Mouse (Mus musculus): ENCODE data around the gene Cfl1. TPM values are rescaled to one million over a fixed set of nuclear protein-coding genes. Genes with fewer than 3 reads are reported as not detected.

Gene Cfl1
- 937 and 1,300 TPM in 2 replicates for polyA plus RNA-seq (2012)

GRCm38 (mm10) chr19:5490313-5490897, at the start of gene Cfl1:
Gene Cfl1 (plus strand): TSS chr19:5490455.

GRCm38 (mm10) chr19:5447515-5448353, 42.5 kb upstream of the Cfl1 start, which contains the start of gene Fosl1:
Gene Fosl1 (plus strand): TSS chr19:5447547.

GRCm38 (mm10) chr19:5457746-5458442, 32.4 kb upstream of the Cfl1 start, which contains the start of gene Ccdc85b:
Gene Ccdc85b (minus strand): TSS chr19:5457894.

GRCm38 (mm10) chr19:5460465-5460911, 29.8 kb upstream of the Cfl1 start, which contains the start of gene Fibp:
Gene Fibp (plus strand): TSS chr19:5460615.

GRCm38 (mm10) chr19:5468374-5468773, 21.9 kb upstream of the Cfl1 start, which contains the start of gene Ctsw:
Gene Ctsw (minus strand): TSS chr19:5468507.

GRCm38 (mm10) chr19:5473720-5474119, 16.5 kb upstream of the Cfl1 start, which contains the start of gene Efemp2:
Gene Efemp2 (plus strand): TSS chr19:5473954.

GRCm38 (mm10) chr19:5487768-5488550, 2.3 kb upstream of the Cfl1 start, which contains the start of gene Mus81:
Gene Mus81 (minus strand): TSS chr19:5488402.

GRCm38 (mm10) chr19:5503687-5504086, 13.4 kb downstream of the Cfl1 start, which contains the start of gene 1700020D05Rik:
Gene 1700020D05Rik (minus strand): TSS chr19:5503787.

GRCm38 (mm10) chr19:5510031-5511026, 20.1 kb downstream of the Cfl1 start, which contains the start of gene Snx32:
Gene Snx32 (minus strand): TSS chr19:5510538.

Other genes starting within 250 kb of the Cfl1 start
- 28.6 and 34.9 TPM in 2 replicates for gene Pacs1, start 217.3 kb upstream of the Cfl1 start, polyA plus RNA-seq (2012)
- 327 and 332 TPM in 2 replicates for gene Sf3b2, start 195.0 kb upstream of the Cfl1 start, polyA plus RNA-seq (2012)
- not detected in 2 replicates for gene Gal3st3, start 192.1 kb upstream of the Cfl1 start, polyA plus RNA-seq (2012)
- not detected in 2 replicates for gene Catsper1, start 154.7 kb upstream of the Cfl1 start, polyA plus RNA-seq (2012)
- gene Cst6, start 140.9 kb upstream of the Cfl1 start, polyA plus RNA-seq (2012): 0.10 and 0.16 TPM in 2 replicates
- gene Eif1ad, start 123.7 kb upstream of the Cfl1 start, polyA plus RNA-seq (2012): 80.0 and 86.0 TPM in 2 replicates
- 239 and 280 TPM in 2 replicates for gene Banf1, start 123.3 kb upstream of the Cfl1 start, polyA plus RNA-seq (2012)
- 170 and 280 TPM in 2 replicates for gene Sart1, start 101.8 kb upstream of the Cfl1 start, polyA plus RNA-seq (2012)
- gene Tsga10ip, start 87.9 kb upstream of the Cfl1 start, polyA plus RNA-seq (2012): 0.61 and 1.2 TPM in 2 replicates
- 476 and 605 TPM in 2 replicates for gene Drap1, start 65.5 kb upstream of the Cfl1 start, polyA plus RNA-seq (2012)
- 69.9 and 80.4 TPM in 2 replicates for gene AI837181, start 65.3 kb upstream of the Cfl1 start, polyA plus RNA-seq (2012)
- 24.1 and 26.4 TPM in 2 replicates for gene Fosl1, start 42.9 kb upstream of the Cfl1 start, polyA plus RNA-seq (2012)
- gene Ccdc85b, start 32.6 kb upstream of the Cfl1 start, polyA plus RNA-seq (2012): 11.6 and 13.9 TPM in 2 replicates
- gene Fibp, start 29.8 kb upstream of the Cfl1 start, polyA plus RNA-seq (2012): 133 and 139 TPM in 2 replicates
- 0.66 and 0.91 TPM in 2 replicates for gene Ctsw, start 21.9 kb upstream of the Cfl1 start, polyA plus RNA-seq (2012)
- gene Efemp2, start 16.5 kb upstream of the Cfl1 start, polyA plus RNA-seq (2012): 0.29 and 0.65 TPM in 2 replicates
- gene Mus81, start 2.1 kb upstream of the Cfl1 start, polyA plus RNA-seq (2012): 35.9 and 39.4 TPM in 2 replicates
- gene 1700020D05Rik, start 13.3 kb downstream of the Cfl1 start, polyA plus RNA-seq (2012): 0.09 and 0.13 TPM in 2 replicates
- gene Snx32, start 20.1 kb downstream of the Cfl1 start, polyA plus RNA-seq (2012): 1.4 and 1.8 TPM in 2 replicates
- gene Ovol1, start 70.2 kb downstream of the Cfl1 start, polyA plus RNA-seq (2012): 0.15 and 0.43 TPM in 2 replicates
- gene Ap5b1, start 77.6 kb downstream of the Cfl1 start, polyA plus RNA-seq (2012): 13.8 and 24.3 TPM in 2 replicates
- gene Rnaseh2c, start 111.4 kb downstream of the Cfl1 start, polyA plus RNA-seq (2012): 428 and 481 TPM in 2 replicates
- gene Kat5, start 119.8 kb downstream of the Cfl1 start, polyA plus RNA-seq (2012): 72.7 and 88.5 TPM in 2 replicates
- 186 and 217 TPM in 2 replicates for gene Rela, start 147.0 kb downstream of the Cfl1 start, polyA plus RNA-seq (2012)
- gene Sipa1, start 173.3 kb downstream of the Cfl1 start, polyA plus RNA-seq (2012): 234 and 255 TPM in 2 replicates
- 229 and 246 TPM in 2 replicates for gene Map3k11, start 198.3 kb downstream of the Cfl1 start, polyA plus RNA-seq (2012)
- 233 and 270 TPM in 2 replicates for gene Pcnx3, start 198.5 kb downstream of the Cfl1 start, polyA plus RNA-seq (2012)
- gene Kcnk7, start 213.9 kb downstream of the Cfl1 start, polyA plus RNA-seq (2012): 0.37 and 0.54 TPM in 2 replicates
- 87.7 and 93.6 TPM in 2 replicates for gene Ehbp1l1, start 235.9 kb downstream of the Cfl1 start, polyA plus RNA-seq (2012)
- 138 and 143 TPM in 2 replicates for gene Fam89b, start 239.2 kb downstream of the Cfl1 start, polyA plus RNA-seq (2012)